Mouse (Mus musculus): ENCODE measurements at regions not wholly inside any gene's neighbourhood (a gene's known extent, or its start where the extent isn't known, plus 50 kb on each side); places are given as distances from the start of the nearest gene placed in this dataset.

GRCm38 (mm10) chr9:61862071-61862480 lies 52.3 kb downstream of the Rplp1 start:
- no peak for DNase-seq (ENCODE audit: low read depth, low spot score)

- DNase-seq (ENCODE audit: low read depth, low spot score) = no peak
Measured at GRCm38 (mm10) chr9:61860147-61860546, 54.2 kb downstream of the Rplp1 start.

- DNase-seq (ENCODE audit: low read depth, low spot score) = no peak
Measured at GRCm38 (mm10) chr9:61859438-61859837, 54.9 kb downstream of the Rplp1 start.

GRCm38 (mm10) chr9:61857817-61858216 lies 56.5 kb downstream of the Rplp1 start:
- no peak for DNase-seq (ENCODE audit: low read depth, low spot score)

- no peak for DNase-seq (ENCODE audit: low read depth, low spot score)
Measured at GRCm38 (mm10) chr9:61856686-61857085, 57.7 kb downstream of the Rplp1 start.

- no peak for DNase-seq (ENCODE audit: low read depth, low spot score)
Measured at GRCm38 (mm10) chr9:61855686-61856085, 58.7 kb downstream of the Rplp1 start.

GRCm38 (mm10) chr9:61853841-61854240 lies 60.5 kb downstream of the Rplp1 start:
- no peak for DNase-seq (ENCODE audit: low read depth, low spot score)

GRCm38 (mm10) chr9:61851331-61851730 lies 63.0 kb downstream of the Rplp1 start:
- DNase-seq (ENCODE audit: low read depth, low spot score) = no peak

GRCm38 (mm10) chr9:61848401-61848800 lies 65.9 kb downstream of the Rplp1 start:
- no peak for DNase-seq (ENCODE audit: low read depth, low spot score)

GRCm38 (mm10) chr9:61847496-61847895 lies 66.8 kb downstream of the Rplp1 start:
- DNase-seq (ENCODE audit: low read depth, low spot score) = no peak

GRCm38 (mm10) chr9:61844645-61845044 lies 69.7 kb downstream of the Rplp1 start:
- DNase-seq (ENCODE audit: low read depth, low spot score) = no peak

- DNase-seq (ENCODE audit: low read depth, low spot score) = no peak
Measured at GRCm38 (mm10) chr9:61844141-61844540, 70.2 kb downstream of the Rplp1 start.

GRCm38 (mm10) chr9:61843513-61843912 lies 70.8 kb downstream of the Rplp1 start:
- no peak for DNase-seq (ENCODE audit: low read depth, low spot score)

GRCm38 (mm10) chr9:61842384-61842783 lies 72.0 kb downstream of the Rplp1 start:
- DNase-seq (ENCODE audit: low read depth, low spot score) = no peak

GRCm38 (mm10) chr9:61841222-61841621 lies 73.1 kb downstream of the Rplp1 start:
- no peak for DNase-seq (ENCODE audit: low read depth, low spot score)

- no peak for DNase-seq (ENCODE audit: low read depth, low spot score)
Measured at GRCm38 (mm10) chr9:61840353-61840752, 74.0 kb downstream of the Rplp1 start.

GRCm38 (mm10) chr9:61833226-61833625 lies 81.1 kb downstream of the Rplp1 start:
- no peak for DNase-seq (ENCODE audit: low read depth, low spot score)

- no peak for DNase-seq (ENCODE audit: low read depth, low spot score)
Measured at GRCm38 (mm10) chr9:61830236-61830635, 84.1 kb downstream of the Rplp1 start.

- no peak for DNase-seq (ENCODE audit: low read depth, low spot score)
Measured at GRCm38 (mm10) chr9:61829736-61830135, 84.6 kb downstream of the Rplp1 start.

- DNase-seq (ENCODE audit: low read depth, low spot score) = no peak
Measured at GRCm38 (mm10) chr9:61829301-61829700, 85.0 kb downstream of the Rplp1 start.

GRCm38 (mm10) chr9:61827721-61828120 lies 86.6 kb downstream of the Rplp1 start:
- DNase-seq (ENCODE audit: low read depth, low spot score) = no peak

GRCm38 (mm10) chr9:61827014-61827413 lies 87.3 kb downstream of the Rplp1 start:
- DNase-seq (ENCODE audit: low read depth, low spot score) = no peak

GRCm38 (mm10) chr9:61826415-61826814 lies 87.9 kb downstream of the Rplp1 start:
- DNase-seq (ENCODE audit: low read depth, low spot score) = no peak

GRCm38 (mm10) chr9:61825804-61826203 lies 88.5 kb downstream of the Rplp1 start:
- no peak for DNase-seq (ENCODE audit: low read depth, low spot score)

All from embryo, embryonic 11.5 days (tissue).